Mouse (Mus musculus) liver, adult 10 weeks (tissue): ENCODE results near the gene Gm20929. TPM values are rescaled to one million over a fixed set of nuclear protein-coding genes. Genes with fewer than 3 reads are reported as not detected.

Experiments used
- polyA plus RNA-seq: library from polyadenylated mRNA; stranded (reverse); fragments of 350-450 nt; fragmentation: Illumina TruSeq; extraction: RNeasy Lipid Tissue Mini Kit (QIAGEN cat#74804); gene quantifications from one replicate; pipeline ENCODE4 v1.2.3, GENCODE M21; 2014; ENCODE audit warnings: low read depth, low replicate concordance

The Gm20929 gene
- polyA plus RNA-seq, result not detected

GRCm38 (mm10) chrY:53843649-53844048, at the start of gene Gm20929:
Gene Gm20929 (plus strand): TSS chrY:53843949.

